Mouse (Mus musculus) CD4-positive helper T cell, adult 2 months (primary cell): ENCODE data around the gene Tomm20l.
"Not testable (repeated sequence)": the region's sequence is repeated elsewhere in the genome, so short reads cannot be mapped to it uniquely, and the experiment has no call there.

Source experiments
- DNase-seq: peaks from one replicate; pipeline ENCODE4 v3.0.0-alpha.2; 2012; ENCODE audit warnings: low read depth, missing footprints, low spot score

Tomm20l gene

GRCm38 (mm10) chr12:71111331-71111730, at the start of gene Tomm20l:
Gene Tomm20l, plus strand, starts transcription at chr12:71111428.
- DNase-seq = peak; percentile 8

- no peak for DNase-seq
Measured at GRCm38 (mm10) chr12:71069846-71070245, 41.4 kb upstream of the Tomm20l start.

- no peak for DNase-seq
Measured at GRCm38 (mm10) chr12:71072048-71072447, 39.2 kb upstream of the Tomm20l start.

- peak; percentile 30 for DNase-seq
Measured at GRCm38 (mm10) chr12:71073113-71073730, 38.0 kb upstream of the Tomm20l start.

- no peak for DNase-seq
Measured at GRCm38 (mm10) chr12:71086331-71086730, 24.9 kb upstream of the Tomm20l start.

- not testable (repeated sequence) for DNase-seq
Measured at GRCm38 (mm10) chr12:71104275-71104674, 7.0 kb upstream of the Tomm20l start.

GRCm38 (mm10) chr12:71107216-71107771, 3.9 kb upstream of the Tomm20l start:
- no peak for DNase-seq

GRCm38 (mm10) chr12:71113074-71113473, 1.8 kb downstream of the Tomm20l start:
- DNase-seq = no peak

GRCm38 (mm10) chr12:71113675-71114288, 2.6 kb downstream of the Tomm20l start:
- peak; percentile 80 for DNase-seq

- no peak for DNase-seq
Measured at GRCm38 (mm10) chr12:71116411-71116810, 5.2 kb downstream of the Tomm20l start.

GRCm38 (mm10) chr12:71122731-71123130, 11.5 kb downstream of the Tomm20l start:
- no peak for DNase-seq

- DNase-seq = no peak
Measured at GRCm38 (mm10) chr12:71123286-71123685, 12.1 kb downstream of the Tomm20l start.

- no peak for DNase-seq
Measured at GRCm38 (mm10) chr12:71135581-71135980, 24.4 kb downstream of the Tomm20l start.

GRCm38 (mm10) chr12:71136130-71136973, 25.1 kb downstream of the Tomm20l start, which contains the start of the genes Timm9 and 2700049A03Rik:
Gene Timm9, minus strand, starts transcription at chr12:71136684.
Gene 2700049A03Rik, plus strand, starts transcription at chr12:71136848.
- DNase-seq = peak; percentile 88

GRCm38 (mm10) chr12:71136974-71137491, 25.8 kb downstream of the Tomm20l start:
- peak; percentile 95 for DNase-seq

- DNase-seq = no peak
Measured at GRCm38 (mm10) chr12:71137686-71138085, 26.5 kb downstream of the Tomm20l start.

- peak; percentile 20 for DNase-seq
Measured at GRCm38 (mm10) chr12:71139258-71139828, 28.1 kb downstream of the Tomm20l start.

GRCm38 (mm10) chr12:71141189-71141588, 30.0 kb downstream of the Tomm20l start:
- DNase-seq = no peak

GRCm38 (mm10) chr12:71147641-71148040, 36.4 kb downstream of the Tomm20l start:
- peak; percentile 61 for DNase-seq

- no peak for DNase-seq
Measured at GRCm38 (mm10) chr12:71148801-71149200, 37.6 kb downstream of the Tomm20l start.

GRCm38 (mm10) chr12:71149456-71149855, 38.2 kb downstream of the Tomm20l start:
- no peak for DNase-seq
